Mouse (Mus musculus) liver, embryonic 15.5 days (tissue): Measurements from ENCODE around the gene Fam198a. TPM values are rescaled to one million over a fixed set of nuclear protein-coding genes. Genes with fewer than 3 reads are reported as not detected.

Experiments used
- ATAC-seq: fragments of 200-750 bp; cut with Nextera tagmentation; 2 replicates; pipeline ENCODE4 v1.8.0; 2017; ENCODE audit warnings: moderate number of reproducible peaks, mild to moderate bottlenecking, moderate library complexity; ENCODE audit not compliant: insufficient read depth
- H3K27ac ChIP-seq: fragments of 300-500 bp; sonication (generic); replicated peaks from 2 replicates; pipeline ENCODE4 v1.5.1; 2015; ENCODE audit warnings: mild to moderate bottlenecking, inconsistent platforms
- H3K27me3 ChIP-seq: fragments of 300-500 bp; sonication (generic); 2 replicates; pipeline ENCODE4 v1.6.1; 2015; ENCODE audit warnings: mild to moderate bottlenecking, inconsistent platforms
- H3K36me3 ChIP-seq: fragments of 300-500 bp; sonication (generic); replicated peaks from 2 replicates; pipeline ENCODE4 v1.6.1; 2015; ENCODE audit warnings: moderate library complexity, mild to moderate bottlenecking, inconsistent platforms
- H3K4me1 ChIP-seq: fragments of 300-500 bp; sonication (generic); replicated peaks from 2 replicates; pipeline ENCODE4 v1.6.1; 2015; ENCODE audit warnings: inconsistent platforms
- H3K4me2 ChIP-seq: fragments of 300-500 bp; sonication (generic); 2 replicates; pipeline ENCODE4 v1.6.1; 2015; ENCODE audit warnings: moderate library complexity, mild to moderate bottlenecking, inconsistent platforms
- H3K4me3 ChIP-seq: fragments of 300-500 bp; sonication (generic); replicated peaks from 2 replicates; pipeline ENCODE4 v1.5.1; 2015; ENCODE audit warnings: mild to moderate bottlenecking, inconsistent platforms
- H3K9ac ChIP-seq: fragments of 300-500 bp; sonication (generic); 2 replicates; pipeline ENCODE4 v1.6.1; 2015; ENCODE audit warnings: moderate library complexity, mild to moderate bottlenecking, inconsistent platforms
- H3K9me3 ChIP-seq: fragments of 300-500 bp; sonication (generic); replicated peaks from 2 replicates; pipeline ENCODE4 v1.6.1; 2016; ENCODE audit warnings: inconsistent platforms
- WGBS: fragments of 180-500 bp; shearing (Covaris S2); methylation state at CpG from one replicate; pipeline ENCODE4 v1.1.7; 2015; ENCODE audit warnings: mixed read lengths; ENCODE audit not compliant: insufficient replicate concordance; 5-methylcytosine and 5-hydroxymethylcytosine counted together
- polyA plus RNA-seq: library from polyadenylated mRNA; unstranded; fragments of >200 nt; fragmentation: Nextera tagmentation; extraction: Ambion mirVana; gene quantifications from 2 replicates; pipeline ENCODE4 v1.2.1, GENCODE M21; 2015

Gene Fam198a
- 0.24 and 0.55 TPM in 2 replicates for polyA plus RNA-seq

- Histone ChIP-seq H3K36me3 (no peaks in the 10 kb centered on the region), H3K27me3 (no peaks in the 10 kb centered on the region), H3K27ac (no peak within 1 kb of the TSS), H3K9ac (no peak within 1 kb of the TSS), H3K4me1 (no peaks in the 10 kb centered on the region; the same call in 1 of the 2 replicates), H3K4me3 (no peak within 1 kb of the TSS), H3K9me3 (no peaks in the 10 kb centered on the region), H3K4me2 (peak within 1 kb of the TSS; percentile 42)
- ATAC-seq = peak; percentile 63
- 21% methylated on average over 14 of the region's 14 CpGs for WGBS
Measured at GRCm38 (mm10) chr9:121950418-121951113, at the start of gene Fam198a. Gene Fam198a, plus strand, starts transcription at chr9:121950988.

GRCm38 (mm10) chr9:121901710-121902700 is 48.8 kb upstream of the Fam198a start:
- H3K4me2 ChIP-seq = no peak overlapping the region
- H3K9ac ChIP-seq = no peak overlapping the region
- peak; percentile 38; the same call in 1 of the 2 replicates for ATAC-seq
- no peak overlapping the region for H3K4me3 ChIP-seq
- WGBS = 48% methylated on average over 5 of the region's 5 CpGs
- no peaks in the 10 kb centered on the region for H3K27me3 ChIP-seq
- 0 out of 2 replicates have a peak overlapping the region, but pooled peaks have one; percentile 33 for H3K27ac ChIP-seq
- no peaks in the 10 kb centered on the region for H3K9me3 ChIP-seq
- H3K36me3 ChIP-seq = no peaks in the 10 kb centered on the region
- H3K4me1 ChIP-seq = peaks cover 9% of the 10 kb centered on the region; the same call in 1 of the 2 replicates

- no peaks in the 10 kb centered on the region for H3K9me3 ChIP-seq
- H3K27me3 ChIP-seq = no peaks in the 10 kb centered on the region
- no peak overlapping the region for H3K4me3 ChIP-seq
- WGBS = 62% methylated on average over 8 of the region's 8 CpGs
- ATAC-seq = no peak
- H3K27ac ChIP-seq = no peak overlapping the region
- no peak overlapping the region for H3K4me2 ChIP-seq
- H3K9ac ChIP-seq = no peak overlapping the region
- peaks cover 9% of the 10 kb centered on the region; the same call in 1 of the 2 replicates for H3K4me1 ChIP-seq
- no peaks in the 10 kb centered on the region for H3K36me3 ChIP-seq
Measured at GRCm38 (mm10) chr9:121903476-121904305, 47.1 kb upstream of the Fam198a start.

- no peak for ATAC-seq
- H3K4me1 ChIP-seq = peaks cover 9% of the 10 kb centered on the region; the same call in 1 of the 2 replicates
- H3K27ac ChIP-seq = no peak overlapping the region
- no peaks in the 10 kb centered on the region for H3K9me3 ChIP-seq
- no peaks in the 10 kb centered on the region for H3K36me3 ChIP-seq
- H3K9ac ChIP-seq = no peak overlapping the region
- H3K4me3 ChIP-seq = no peak overlapping the region
- no peaks in the 10 kb centered on the region for H3K27me3 ChIP-seq
- WGBS = 53% methylated on average over 4 of the region's 4 CpGs
- H3K4me2 ChIP-seq = no peak overlapping the region
Measured at GRCm38 (mm10) chr9:121904319-121904718, 46.5 kb upstream of the Fam198a start.

- Histone ChIP-seq H3K27me3 (no peaks in the 10 kb centered on the region), H3K9me3 (no peaks in the 10 kb centered on the region), H3K4me3 (no peak overlapping the region), H3K36me3 (no peaks in the 10 kb centered on the region), H3K9ac (no peak overlapping the region), H3K27ac (no peak overlapping the region), H3K4me2 (no peak overlapping the region), H3K4me1 (peaks cover 9% of the 10 kb centered on the region; the same call in 1 of the 2 replicates)
- no peak for ATAC-seq
- WGBS = 75% methylated on average over 7 of the region's 7 CpGs
Measured at GRCm38 (mm10) chr9:121904946-121905345, 45.8 kb upstream of the Fam198a start.

- no peaks in the 10 kb centered on the region for H3K36me3 ChIP-seq
- H3K27ac ChIP-seq = peak overlapping the region; percentile 51
- no peaks in the 10 kb centered on the region for H3K27me3 ChIP-seq
- ATAC-seq = peak; percentile 33; the same call in 1 of the 2 replicates
- H3K4me1 ChIP-seq = peaks cover 9% of the 10 kb centered on the region; the same call in 1 of the 2 replicates
- H3K4me2 ChIP-seq = no peak overlapping the region
- no peak overlapping the region for H3K9ac ChIP-seq
- 57% methylated on average over 4 of the region's 4 CpGs for WGBS
- H3K9me3 ChIP-seq = no peaks in the 10 kb centered on the region
- no peak overlapping the region for H3K4me3 ChIP-seq
Measured at GRCm38 (mm10) chr9:121905556-121906185, 45.1 kb upstream of the Fam198a start.

- no peak for ATAC-seq
- H3K4me1 ChIP-seq = peaks cover 9% of the 10 kb centered on the region; the same call in 1 of the 2 replicates
- H3K9me3 ChIP-seq = no peaks in the 10 kb centered on the region
- no peaks in the 10 kb centered on the region for H3K27me3 ChIP-seq
- no peak overlapping the region for H3K9ac ChIP-seq
- H3K4me2 ChIP-seq = no peak overlapping the region
- no peak overlapping the region for H3K4me3 ChIP-seq
- no peak overlapping the region for H3K27ac ChIP-seq
- whole genome bisulfite sequencing = 56% methylated on average over 5 of the region's 5 CpGs
- H3K36me3 ChIP-seq = no peaks in the 10 kb centered on the region
Measured at GRCm38 (mm10) chr9:121906456-121906855, 44.3 kb upstream of the Fam198a start.

- H3K36me3 ChIP-seq = no peaks in the 10 kb centered on the region
- peaks cover 3% of the 10 kb centered on the region; the same call in 1 of the 2 replicates for H3K4me1 ChIP-seq
- H3K4me3 ChIP-seq = no peak overlapping the region
- no peak overlapping the region for H3K27ac ChIP-seq
- H3K9ac ChIP-seq = no peak overlapping the region
- H3K27me3 ChIP-seq = no peaks in the 10 kb centered on the region
- H3K4me2 ChIP-seq = no peak overlapping the region
- WGBS = 60% methylated on average over 10 of the region's 10 CpGs
- no peaks in the 10 kb centered on the region for H3K9me3 ChIP-seq
- no peak for ATAC-seq
Measured at GRCm38 (mm10) chr9:121907356-121908070, 43.3 kb upstream of the Fam198a start.

GRCm38 (mm10) chr9:121908321-121908720 is 42.5 kb upstream of the Fam198a start:
- Histone ChIP-seq H3K36me3 (no peaks in the 10 kb centered on the region), H3K4me3 (no peak overlapping the region), H3K27me3 (no peaks in the 10 kb centered on the region), H3K9me3 (no peaks in the 10 kb centered on the region), H3K9ac (no peak overlapping the region), H3K4me2 (no peak overlapping the region), H3K27ac (no peak overlapping the region), H3K4me1 (0 out of 2 replicates have a peak, but pooled peaks cover 3% of the 10 kb centered on the region)
- WGBS = 76% methylated on average over 17 of the region's 17 CpGs
- ATAC-seq = no peak
